Mouse (Mus musculus) spleen, adult 2 months (tissue): ENCODE data around the gene Phkb. TPM values are rescaled to one million over a fixed set of nuclear protein-coding genes. Genes with fewer than 3 reads are reported as not detected.

Experiments used
- DNase-seq, 2 experiments: peaks; one replicate each; pipeline versions ENCODE4 v3.0.0 to v3.0.0-alpha.2; 2012 to 2021; ENCODE audit warnings: low spot score in 2 of 2, low read depth in 1 of 2
- H3K27ac ChIP-seq: fragments of 200-500 bp; 2 replicates; pipeline ENCODE4 v1.5.1; 2012; ENCODE audit warnings: low read length, inconsistent platforms; ENCODE audit not compliant: insufficient read depth
- H3K27me3 ChIP-seq: fragments of 200-500 bp; 2 replicates; pipeline ENCODE4 v1.6.1; 2012; ENCODE audit warnings: mild to moderate bottlenecking, moderate library complexity, low read length, inconsistent platforms; ENCODE audit not compliant: control insufficient read depth, insufficient read depth
- H3K36me3 ChIP-seq: fragments of 200-500 bp; 2 replicates; pipeline ENCODE4 v1.6.1; 2012; ENCODE audit warnings: mild to moderate bottlenecking, low read length, inconsistent platforms; ENCODE audit not compliant: control insufficient read depth, insufficient read depth
- H3K4me1 ChIP-seq: fragments of 200-500 bp; 2 replicates; pipeline ENCODE4 v1.6.1; 2011; ENCODE audit warnings: inconsistent platforms; ENCODE audit not compliant: control insufficient read depth, insufficient read depth, insufficient read length
- H3K4me3 ChIP-seq: fragments of 200-500 bp; 2 replicates; pipeline ENCODE4 v1.5.1; 2011; ENCODE audit warnings: mild to moderate bottlenecking, inconsistent platforms; ENCODE audit not compliant: insufficient read depth, insufficient read length; ENCODE audit errors: extremely low read depth
- CTCF ChIP-seq: fragments of 200-500 bp; IDR thresholded peaks from 2 replicates; pipeline ENCODE4 v1.5.1; 2011; ENCODE audit warnings: mild to moderate bottlenecking, inconsistent platforms; ENCODE audit not compliant: insufficient read depth, insufficient read length, insufficient replicate concordance; ENCODE audit errors: extremely low read depth
- POLR2A ChIP-seq: fragments of 200-500 bp; IDR thresholded peaks from 2 replicates; pipeline ENCODE4 v1.6.1; 2011; ENCODE audit warnings: low read depth, low read length, inconsistent platforms
- WGBS: fragments of 180-500 bp; shearing (Covaris S2); methylation state at CpG from one replicate; pipeline ENCODE4 v1.1.7; 2018; 5-methylcytosine and 5-hydroxymethylcytosine counted together
- polyA plus RNA-seq: library from polyadenylated mRNA; depleted of rRNA; stranded (reverse); fragments of >200 nt; gene quantifications from 2 replicates; pipeline ENCODE4 v1.2.3, GENCODE M21; 2012

Phkb gene
- polyA plus RNA-seq, 1 experiment, result 3.1 TPM

GRCm38 (mm10) chr8:86035371-86035770, 194.6 kb downstream of the Phkb start:
- H3K27me3 ChIP-seq, result no peaks in the 10 kb centered on the region
- 94% methylated on average over 4 of the region's 4 CpGs for WGBS
- H3K4me3 ChIP-seq, result no peak overlapping the region
- H3K27ac ChIP-seq, result no peak overlapping the region
- DNase-seq, result no peak
- no peaks in the 10 kb centered on the region for H3K4me1 ChIP-seq
- TF ChIP-seq POLR2A (no peak), CTCF (no peak)
- H3K36me3 ChIP-seq, result no peaks in the 10 kb centered on the region

GRCm38 (mm10) chr8:86038462-86038861, 197.7 kb downstream of the Phkb start:
- Histone ChIP-seq H3K27me3 (no peaks in the 10 kb centered on the region), H3K27ac (no peak overlapping the region), H3K4me3 (no peak overlapping the region), H3K4me1 (no peaks in the 10 kb centered on the region), H3K36me3 (no peaks in the 10 kb centered on the region)
- WGBS, result 87% methylated on average over 3 of the region's 3 CpGs
- no peak for DNase-seq
- no peak for TF ChIP-seq CTCF
- TF ChIP-seq POLR2A, result no peak

GRCm38 (mm10) chr8:86042049-86042448, 201.3 kb downstream of the Phkb start:
- Histone ChIP-seq H3K27ac (no peak overlapping the region), H3K27me3 (no peaks in the 10 kb centered on the region), H3K36me3 (no peaks in the 10 kb centered on the region), H3K4me3 (no peak overlapping the region), H3K4me1 (no peaks in the 10 kb centered on the region)
- no peak for DNase-seq
- TF ChIP-seq CTCF (no peak), POLR2A (no peak)
- 39% methylated on average over 2 of the region's 2 CpGs for WGBS

- no peak for DNase-seq
- Histone ChIP-seq H3K27me3 (no peaks in the 10 kb centered on the region), H3K36me3 (no peaks in the 10 kb centered on the region; the same call in none of the 2 replicates), H3K27ac (no peak overlapping the region), H3K4me1 (peaks cover 2% of the 10 kb centered on the region), H3K4me3 (no peak overlapping the region)
- TF ChIP-seq POLR2A, result no peak
- WGBS, result 83% methylated on average over 3 of the region's 3 CpGs
Measured at GRCm38 (mm10) chr8:86050882-86051281, 210.1 kb downstream of the Phkb start.

DNA sequence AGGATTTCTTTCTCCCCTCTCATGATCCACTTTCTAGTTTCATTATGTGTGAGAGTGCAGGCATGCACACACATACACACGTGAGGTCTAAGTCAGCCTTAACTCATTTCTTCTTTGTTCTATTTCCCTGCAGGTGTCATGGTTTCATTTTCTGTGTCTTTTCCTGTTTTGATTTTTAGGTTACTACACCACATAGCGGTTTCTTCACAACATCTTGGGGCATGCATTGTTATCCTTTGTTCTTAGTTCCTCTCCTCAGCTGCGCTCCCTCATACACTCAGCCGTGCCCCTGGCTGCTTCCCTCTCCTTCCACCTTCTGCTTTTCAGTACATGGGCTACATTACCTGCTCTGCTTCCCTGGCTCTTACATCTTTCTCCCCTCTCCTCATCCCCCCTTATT, 211.2 kb downstream of the Phkb start:
- Histone ChIP-seq H3K27ac (no peak overlapping the region), H3K36me3 (peaks cover 3% of the 10 kb centered on the region), H3K4me3 (no peak overlapping the region), H3K27me3 (no peaks in the 10 kb centered on the region), H3K4me1 (peaks cover 2% of the 10 kb centered on the region)
- DNase-seq, result peak in 1 of 2 experiments; percentile 21
- TF ChIP-seq POLR2A, result no peak
- TF ChIP-seq CTCF, result no peak
- 17% methylated on average over 4 of the region's 4 CpGs for WGBS

- TF ChIP-seq CTCF, result no peak
- no peak for TF ChIP-seq POLR2A
- no peaks in the 10 kb centered on the region for H3K27me3 ChIP-seq
- H3K4me3 ChIP-seq, result no peak overlapping the region
- no peak for DNase-seq
- whole genome bisulfite sequencing, result 93% methylated on average over 5 of the region's 5 CpGs
- peaks cover 8% of the 10 kb centered on the region for H3K36me3 ChIP-seq
- H3K27ac ChIP-seq, result no peak overlapping the region
- no peaks in the 10 kb centered on the region for H3K4me1 ChIP-seq
Measured at GRCm38 (mm10) chr8:86058618-86059017, 217.9 kb downstream of the Phkb start.

- no peak overlapping the region for H3K4me3 ChIP-seq
- TF ChIP-seq POLR2A (no peak), CTCF (no peak)
- H3K27ac ChIP-seq, result no peak overlapping the region
- H3K36me3 ChIP-seq, result peaks cover 8% of the 10 kb centered on the region
- no peak for DNase-seq
- H3K27me3 ChIP-seq, result no peaks in the 10 kb centered on the region
- no peaks in the 10 kb centered on the region for H3K4me1 ChIP-seq
- WGBS, result 24% methylated on average over 5 of the region's 5 CpGs
Measured at GRCm38 (mm10) chr8:86059130-86059529, 218.4 kb downstream of the Phkb start.
